Mouse (Mus musculus): ENCODE measurements around the gene Baiap2l2. TPM values are rescaled to one million over a fixed set of nuclear protein-coding genes. Genes with fewer than 3 reads are reported as not detected.

The Baiap2l2 gene
- polyA plus RNA-seq, 1 experiment from 2014 or later: 7.3 TPM

- no peak for ATAC-seq (ENCODE audit: insufficient read depth, low FRiP score)
- WGBS: 47% methylated on average over 4 of the region's 4 CpGs
- Histone ChIP-seq H3K27me3 (ENCODE audit: control insufficient read depth, insufficient read depth, low read length) (no peaks in the 10 kb centered on the region), H3K27ac (ENCODE audit: low read length) (peak overlapping the region; percentile 99), H3K9ac (ENCODE audit: low read length) (peak overlapping the region; percentile 41; the same call in 1 of the 2 replicates), H3K4me3 (replicated peaks; ENCODE audit: low read length) (no peak overlapping the region), H3K4me2 (ENCODE audit: low read depth, low read length) (peak overlapping the region; percentile 90), H3K4me1 (ENCODE audit: control insufficient read depth, insufficient read depth, low read length) (peaks cover 37% of the 10 kb centered on the region), H3K36me3 (ENCODE audit: control insufficient read depth, insufficient read depth, low read length) (no peaks in the 10 kb centered on the region), H3K9me3 (replicated peaks; ENCODE audit: control insufficient read depth, low read length) (no peaks in the 10 kb centered on the region)
These were observed 40.9 kb upstream of the Baiap2l2 start for GRCm38 (mm10) chr15:79326264-79326663.

- peak overlapping the region; percentile 2 for H3K9ac ChIP-seq (ENCODE audit: low read length)
- H3K27me3 ChIP-seq (ENCODE audit: control insufficient read depth, insufficient read depth, low read length): no peaks in the 10 kb centered on the region
- H3K9me3 ChIP-seq (replicated peaks; ENCODE audit: control insufficient read depth, low read length): no peaks in the 10 kb centered on the region
- no peak overlapping the region for H3K4me3 ChIP-seq (replicated peaks; ENCODE audit: low read length)
- H3K27ac ChIP-seq (ENCODE audit: low read length): peak overlapping the region; percentile 99
- no peaks in the 10 kb centered on the region for H3K36me3 ChIP-seq (ENCODE audit: control insufficient read depth, insufficient read depth, low read length)
- H3K4me2 ChIP-seq (ENCODE audit: low read depth, low read length): no peak overlapping the region
- 62% methylated on average over 3 of the region's 3 CpGs for WGBS
- ATAC-seq (ENCODE audit: insufficient read depth, low FRiP score): no peak
- H3K4me1 ChIP-seq (ENCODE audit: control insufficient read depth, insufficient read depth, low read length): peaks cover 37% of the 10 kb centered on the region
These were observed 40.4 kb upstream of the Baiap2l2 start for GRCm38 (mm10) chr15:79325742-79326141.

- Histone ChIP-seq H3K9ac (ENCODE audit: low read length) (no peak overlapping the region), H3K27ac (ENCODE audit: low read length) (peak overlapping the region; percentile 77), H3K4me3 (replicated peaks; ENCODE audit: low read length) (no peak overlapping the region), H3K4me2 (ENCODE audit: low read depth, low read length) (no peak overlapping the region), H3K27me3 (ENCODE audit: control insufficient read depth, insufficient read depth, low read length) (no peaks in the 10 kb centered on the region), H3K9me3 (replicated peaks; ENCODE audit: control insufficient read depth, low read length) (no peaks in the 10 kb centered on the region), H3K36me3 (ENCODE audit: control insufficient read depth, insufficient read depth, low read length) (no peaks in the 10 kb centered on the region), H3K4me1 (ENCODE audit: control insufficient read depth, insufficient read depth, low read length) (peaks cover 34% of the 10 kb centered on the region)
- 77% methylated on average over 3 of the region's 3 CpGs for WGBS
- ATAC-seq (ENCODE audit: insufficient read depth, low FRiP score): no peak
These were observed 39.0 kb upstream of the Baiap2l2 start for GRCm38 (mm10) chr15:79324373-79324772.

GRCm38 (mm10) chr15:79323791-79324155 lies 38.4 kb upstream of the Baiap2l2 start:
- Histone ChIP-seq H3K27me3 (ENCODE audit: control insufficient read depth, insufficient read depth, low read length) (no peaks in the 10 kb centered on the region), H3K9ac (ENCODE audit: low read length) (no peak overlapping the region), H3K4me2 (ENCODE audit: low read depth, low read length) (no peak overlapping the region), H3K36me3 (ENCODE audit: control insufficient read depth, insufficient read depth, low read length) (no peaks in the 10 kb centered on the region), H3K4me1 (ENCODE audit: control insufficient read depth, insufficient read depth, low read length) (peaks cover 34% of the 10 kb centered on the region), H3K9me3 (replicated peaks; ENCODE audit: control insufficient read depth, low read length) (no peaks in the 10 kb centered on the region), H3K27ac (ENCODE audit: low read length) (peak overlapping the region; percentile 77), H3K4me3 (replicated peaks; ENCODE audit: low read length) (no peak overlapping the region)
- WGBS: 82% methylated on average over 4 of the region's 4 CpGs
- no peak for ATAC-seq (ENCODE audit: insufficient read depth, low FRiP score)

GRCm38 (mm10) chr15:79322991-79323790 lies 37.9 kb upstream of the Baiap2l2 start:
- Histone ChIP-seq H3K36me3 (ENCODE audit: control insufficient read depth, insufficient read depth, low read length) (no peaks in the 10 kb centered on the region), H3K27ac (ENCODE audit: low read length) (peak overlapping the region; percentile 77), H3K27me3 (ENCODE audit: control insufficient read depth, insufficient read depth, low read length) (no peaks in the 10 kb centered on the region), H3K9me3 (replicated peaks; ENCODE audit: control insufficient read depth, low read length) (no peaks in the 10 kb centered on the region), H3K4me1 (ENCODE audit: control insufficient read depth, insufficient read depth, low read length) (peaks cover 34% of the 10 kb centered on the region), H3K4me3 (replicated peaks; ENCODE audit: low read length) (no peak overlapping the region), H3K4me2 (ENCODE audit: low read depth, low read length) (no peak overlapping the region), H3K9ac (ENCODE audit: low read length) (0 out of 2 replicates have a peak overlapping the region, but pooled peaks have one; percentile 9)
- no peak for ATAC-seq (ENCODE audit: insufficient read depth, low FRiP score)
- 64% methylated on average over 6 of the region's 6 CpGs for WGBS

- 0 out of 2 replicates have a peak overlapping the region, but pooled peaks have one; percentile 9 for H3K9ac ChIP-seq (ENCODE audit: low read length)
- no peaks in the 10 kb centered on the region for H3K36me3 ChIP-seq (ENCODE audit: control insufficient read depth, insufficient read depth, low read length)
- H3K4me1 ChIP-seq (ENCODE audit: control insufficient read depth, insufficient read depth, low read length): peaks cover 31% of the 10 kb centered on the region
- H3K27ac ChIP-seq (ENCODE audit: low read length): peak overlapping the region; percentile 77
- peak; percentile 19; the same call in 1 of the 2 replicates for ATAC-seq (ENCODE audit: insufficient read depth, low FRiP score)
- H3K27me3 ChIP-seq (ENCODE audit: control insufficient read depth, insufficient read depth, low read length): no peaks in the 10 kb centered on the region
- H3K9me3 ChIP-seq (replicated peaks; ENCODE audit: control insufficient read depth, low read length): no peaks in the 10 kb centered on the region
- H3K4me2 ChIP-seq (ENCODE audit: low read depth, low read length): no peak overlapping the region
- no peak overlapping the region for H3K4me3 ChIP-seq (replicated peaks; ENCODE audit: low read length)
- 51% methylated on average over 11 of the region's 11 CpGs for WGBS
These were observed 37.1 kb upstream of the Baiap2l2 start for GRCm38 (mm10) chr15:79322281-79322990.

- ATAC-seq (ENCODE audit: insufficient read depth, low FRiP score): peak; percentile 23; the same call in 1 of the 2 replicates
- WGBS: 48% methylated on average over 5 of the region's 5 CpGs
- H3K4me2 ChIP-seq (ENCODE audit: low read depth, low read length): no peak overlapping the region
These were observed 36.4 kb upstream of the Baiap2l2 start for GRCm38 (mm10) chr15:79321733-79322190.

GRCm38 (mm10) chr15:79313848-79314369 lies 28.6 kb upstream of the Baiap2l2 start:
- no peak for ATAC-seq (ENCODE audit: insufficient read depth, low FRiP score)
- WGBS: 61% methylated on average over 8 of the region's 8 CpGs
- H3K36me3 ChIP-seq (ENCODE audit: control insufficient read depth, insufficient read depth, low read length): no peaks in the 10 kb centered on the region
- H3K27me3 ChIP-seq (ENCODE audit: control insufficient read depth, insufficient read depth, low read length): no peaks in the 10 kb centered on the region
- H3K4me3 ChIP-seq (replicated peaks; ENCODE audit: low read length): no peak overlapping the region
- no peak overlapping the region for H3K9ac ChIP-seq (ENCODE audit: low read length)
- no peak overlapping the region for H3K4me2 ChIP-seq (ENCODE audit: low read depth, low read length)
- H3K27ac ChIP-seq (ENCODE audit: low read length): no peak overlapping the region
- 0 out of 2 replicates have a peak, but pooled peaks cover 3% of the 10 kb centered on the region for H3K4me1 ChIP-seq (ENCODE audit: control insufficient read depth, insufficient read depth, low read length)
- H3K9me3 ChIP-seq (replicated peaks; ENCODE audit: control insufficient read depth, low read length): no peaks in the 10 kb centered on the region

More at GRCm38 (mm10) chr15:79321733-79322190, 36.4 kb upstream of the Baiap2l2 start:
- no peak overlapping the region for H3K9ac ChIP-seq (ENCODE audit: low read length)
- H3K4me1 ChIP-seq (ENCODE audit: control insufficient read depth, insufficient read depth, low read length): peaks cover 31% of the 10 kb centered on the region
- peak overlapping the region; percentile 77 for H3K27ac ChIP-seq (ENCODE audit: low read length)
- H3K4me3 ChIP-seq (replicated peaks; ENCODE audit: low read length): no peak overlapping the region
- no peaks in the 10 kb centered on the region for H3K36me3 ChIP-seq (ENCODE audit: control insufficient read depth, insufficient read depth, low read length)
- H3K27me3 ChIP-seq (ENCODE audit: control insufficient read depth, insufficient read depth, low read length): no peaks in the 10 kb centered on the region
- no peaks in the 10 kb centered on the region for H3K9me3 ChIP-seq (replicated peaks; ENCODE audit: control insufficient read depth, low read length)

GRCm38 (mm10) chr15:79307861-79308260 lies 22.5 kb upstream of the Baiap2l2 start:
- Histone ChIP-seq H3K4me2 (ENCODE audit: low read depth, low read length) (no peak overlapping the region), H3K9ac (ENCODE audit: low read length) (no peak overlapping the region), H3K36me3 (ENCODE audit: control insufficient read depth, insufficient read depth, low read length) (no peaks in the 10 kb centered on the region), H3K4me3 (replicated peaks; ENCODE audit: low read length) (no peak overlapping the region), H3K27ac (ENCODE audit: low read length) (no peak overlapping the region), H3K4me1 (ENCODE audit: control insufficient read depth, insufficient read depth, low read length) (no peaks in the 10 kb centered on the region), H3K27me3 (ENCODE audit: control insufficient read depth, insufficient read depth, low read length) (no peaks in the 10 kb centered on the region), H3K9me3 (replicated peaks; ENCODE audit: control insufficient read depth, low read length) (no peaks in the 10 kb centered on the region)
- 59% methylated on average over 4 of the region's 4 CpGs for WGBS
- ATAC-seq (ENCODE audit: insufficient read depth, low FRiP score): no peak
